Mouse (Mus musculus): ENCODE measurements at regions not wholly inside any gene's neighbourhood (a gene's known extent, or its start where the extent isn't known, plus 50 kb on each side); places are given as distances from the start of the nearest gene placed in this dataset.

GRCm38 (mm10) chr1:176658639-176659038 is 155.2 kb downstream of the Cep170 start:
- TF ChIP-seq POLR2A (IDR thresholded peaks at IDR 0.05; ENCODE audit: insufficient read depth, low read depth, low read length) (no peak), CTCF (IDR thresholded peaks at IDR 0.05) (0 out of 2 replicates have a peak, but pooled peaks have one; percentile 10), EP300 (IDR thresholded peaks at IDR 0.05; ENCODE audit: insufficient read depth, low read depth, low read length) (no peak)
